Mouse (Mus musculus) effector memory CD4-positive, alpha-beta T cell, adult 5 months (primary cell): ENCODE results near the gene Zfp955a. TPM values are rescaled to one million over a fixed set of nuclear protein-coding genes. Genes with fewer than 3 reads are reported as not detected.

Experiments used
- polyA plus RNA-seq: library from polyadenylated mRNA; unstranded; fragments of 100-300 nt; shearing (Covaris generic); gene quantifications from one replicate; pipeline ENCODE4 v1.2.1, GENCODE M21; 2017

Zfp955a gene
- polyA plus RNA-seq: 7.8 TPM

DNA sequence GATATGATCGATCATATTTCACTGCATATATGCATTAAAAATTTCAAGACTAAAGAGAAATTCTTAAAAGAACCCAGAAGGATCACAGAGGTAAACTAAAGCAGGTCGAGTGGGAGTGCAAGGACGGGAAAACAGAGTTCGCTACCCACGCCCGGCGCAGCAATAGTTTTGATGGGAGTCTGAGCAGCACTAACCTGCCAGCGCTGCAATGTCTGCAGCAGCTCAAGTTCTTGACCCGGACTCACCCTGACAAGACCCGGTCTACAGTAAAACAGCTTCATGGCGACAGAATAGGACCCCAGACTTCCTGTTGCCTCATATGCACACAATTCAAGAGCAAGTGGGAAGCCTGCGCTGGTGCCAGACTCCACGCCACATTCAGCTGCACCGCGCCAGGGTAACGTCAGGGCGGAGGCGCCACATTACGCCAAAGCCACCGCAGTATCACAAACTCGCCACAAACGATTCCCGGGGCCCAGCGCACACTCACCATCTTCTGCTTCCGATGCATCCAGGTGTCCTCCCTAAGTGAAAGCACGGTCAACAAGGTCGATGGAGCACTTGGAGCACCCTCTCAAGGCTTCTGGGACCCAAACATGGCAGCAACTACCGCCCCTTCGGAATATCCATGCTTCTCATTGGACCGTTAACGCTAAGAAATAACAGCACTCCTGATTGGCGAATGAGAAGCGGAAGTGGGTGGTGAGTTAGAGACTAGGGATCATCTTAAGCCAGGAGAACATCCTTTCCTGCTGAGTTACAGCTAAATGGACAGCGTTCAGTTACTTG, at the start of gene Zfp955a:
TSS of gene Zfp955a (minus strand) at position 616 of the 789 bp plus-strand sequence.

DNA sequence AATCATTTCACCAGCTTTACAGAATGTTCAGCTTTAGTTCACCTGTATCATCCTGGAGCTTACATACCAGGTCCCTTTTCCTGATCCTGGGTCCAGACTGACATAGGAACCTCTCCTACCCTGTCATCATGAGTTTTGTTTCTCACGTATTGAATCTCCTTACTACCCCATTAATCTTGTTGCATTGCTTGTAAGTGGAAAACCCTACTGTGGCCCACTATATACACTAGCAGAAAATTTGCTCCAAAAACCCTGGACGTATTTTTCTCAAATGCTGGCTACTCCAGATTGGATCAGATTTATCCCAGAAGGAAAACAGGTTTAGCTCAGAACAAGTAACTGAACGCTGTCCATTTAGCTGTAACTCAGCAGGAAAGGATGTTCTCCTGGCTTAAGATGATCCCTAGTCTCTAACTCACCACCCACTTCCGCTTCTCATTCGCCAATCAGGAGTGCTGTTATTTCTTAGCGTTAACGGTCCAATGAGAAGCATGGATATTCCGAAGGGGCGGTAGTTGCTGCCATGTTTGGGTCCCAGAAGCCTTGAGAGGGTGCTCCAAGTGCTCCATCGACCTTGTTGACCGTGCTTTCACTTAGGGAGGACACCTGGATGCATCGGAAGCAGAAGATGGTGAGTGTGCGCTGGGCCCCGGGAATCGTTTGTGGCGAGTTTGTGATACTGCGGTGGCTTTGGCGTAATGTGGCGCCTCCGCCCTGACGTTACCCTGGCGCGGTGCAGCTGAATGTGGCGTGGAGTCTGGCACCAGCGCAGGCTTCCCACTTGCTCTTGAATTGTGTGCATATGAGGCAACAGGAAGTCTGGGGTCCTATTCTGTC, 34.3 kb upstream of the Zfp955a start, which contains the start of gene Zfp955b:
TSS of gene Zfp955b (plus strand) at position 506 of the 837 bp plus-strand sequence.

DNA sequence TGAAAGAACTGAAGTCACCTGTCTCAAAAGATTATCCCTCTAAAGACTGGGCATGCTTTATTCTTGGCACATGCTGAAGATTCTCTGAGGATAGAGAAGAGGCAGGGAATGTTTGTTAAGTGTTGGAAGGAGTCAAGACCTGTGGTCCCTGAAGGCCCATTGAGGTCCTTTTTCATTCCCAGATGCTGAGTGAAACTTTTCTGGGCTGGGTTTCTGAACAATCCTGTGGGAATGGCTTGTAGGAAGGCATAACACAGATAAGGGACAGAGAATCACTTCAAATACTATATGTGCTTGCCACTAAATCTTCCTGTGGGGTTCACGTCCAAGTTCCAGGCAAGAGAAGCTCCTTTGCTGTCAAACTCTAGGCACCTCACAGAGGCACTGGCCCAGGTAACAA, 9.4 kb upstream of the Zfp955a start, which contains the start of gene Olfr63:
TSS of gene Olfr63 (plus strand) at position 301 of the 400 bp plus-strand sequence.

DNA sequence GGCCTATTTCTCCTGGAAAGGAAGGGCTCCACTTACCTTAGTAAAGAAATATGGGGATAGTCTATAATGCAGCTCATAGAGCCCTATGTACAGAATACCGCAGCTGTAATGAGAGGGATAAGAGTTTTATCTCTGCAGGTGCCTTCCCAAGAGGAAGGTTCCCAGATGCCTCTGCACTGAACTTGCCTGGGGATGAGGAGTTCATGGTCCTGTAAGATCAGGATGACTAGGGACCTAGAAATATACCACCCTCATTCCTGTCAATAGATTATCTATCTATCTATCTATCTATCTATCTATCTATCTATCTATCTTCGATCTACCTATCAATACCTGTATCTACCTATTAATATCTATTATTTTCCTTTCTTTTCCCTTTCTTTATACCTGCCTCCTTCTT, 33.4 kb downstream of the Zfp955a start, which contains the start of gene Olfr1564:
TSS of gene Olfr1564 (minus strand) at position 101 of the 400 bp plus-strand sequence.

DNA sequence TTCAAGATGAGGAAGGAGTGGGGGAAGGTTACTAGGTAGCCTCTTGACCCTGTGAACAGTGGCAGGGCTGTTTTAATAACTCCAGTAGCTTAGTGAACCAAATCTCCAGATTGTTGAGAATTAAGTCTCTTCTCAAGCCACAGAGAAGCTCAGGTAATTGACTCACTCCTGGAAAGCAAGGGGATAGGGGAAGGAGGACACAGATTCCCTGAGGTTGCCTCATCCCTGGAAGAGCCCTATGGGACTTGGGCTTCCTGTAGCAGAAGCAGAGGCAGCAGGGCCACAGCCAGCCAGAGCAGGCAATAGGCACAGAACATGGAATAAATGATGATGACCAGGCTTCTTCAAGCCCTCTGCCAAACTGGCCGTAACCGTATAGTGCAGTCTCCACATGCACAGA, 63.9 kb downstream of the Zfp955a start, which contains the start of gene Olfr239:
TSS of gene Olfr239 (plus strand) at position 301 of the 400 bp plus-strand sequence.

Other genes with a start within 250 kb of the Zfp955a start
- gene Zfp763, start 221.7 kb downstream of the Zfp955a start, polyA plus RNA-seq: 1.5 TPM
- not detected for gene 4921501E09Rik, start 187.1 kb downstream of the Zfp955a start, polyA plus RNA-seq
- 1.8 TPM for gene Zfp563, start 165.8 kb downstream of the Zfp955a start, polyA plus RNA-seq
- not detected for gene Morc2b, start 115.5 kb downstream of the Zfp955a start, polyA plus RNA-seq
- not detected for gene Olfr55, start 86.7 kb downstream of the Zfp955a start, polyA plus RNA-seq
- gene Olfr239, start 63.8 kb downstream of the Zfp955a start, polyA plus RNA-seq: not detected
- not detected for gene Olfr1564, start 33.5 kb downstream of the Zfp955a start, polyA plus RNA-seq
- 0.05 TPM for gene Olfr63, start 9.5 kb upstream of the Zfp955a start, polyA plus RNA-seq
- 5.4 TPM for gene Zfp955b, start 34.4 kb upstream of the Zfp955a start, polyA plus RNA-seq
- 9.1 TPM for gene Zfp81, start 103.7 kb upstream of the Zfp955a start, polyA plus RNA-seq
- gene Zfp101, start 139.5 kb upstream of the Zfp955a start, polyA plus RNA-seq: 7.4 TPM
- not detected for gene Actl9, start 177.8 kb upstream of the Zfp955a start, polyA plus RNA-seq